Mouse (Mus musculus) spleen, postnatal 36 days (tissue): Measurements from ENCODE around the gene Cldn13.
"Not testable (repeated sequence)": the region's sequence is repeated elsewhere in the genome, so short reads cannot be mapped to it uniquely, and the experiment has no call there.

Experiments
- DNase-seq, 2 experiments: peaks; one replicate each; pipeline ENCODE4 v3.0.0; 2022; ENCODE audit warnings: low spot score in 2 of 2, mixed read lengths in 1 of 2

Gene Cldn13

DNA sequence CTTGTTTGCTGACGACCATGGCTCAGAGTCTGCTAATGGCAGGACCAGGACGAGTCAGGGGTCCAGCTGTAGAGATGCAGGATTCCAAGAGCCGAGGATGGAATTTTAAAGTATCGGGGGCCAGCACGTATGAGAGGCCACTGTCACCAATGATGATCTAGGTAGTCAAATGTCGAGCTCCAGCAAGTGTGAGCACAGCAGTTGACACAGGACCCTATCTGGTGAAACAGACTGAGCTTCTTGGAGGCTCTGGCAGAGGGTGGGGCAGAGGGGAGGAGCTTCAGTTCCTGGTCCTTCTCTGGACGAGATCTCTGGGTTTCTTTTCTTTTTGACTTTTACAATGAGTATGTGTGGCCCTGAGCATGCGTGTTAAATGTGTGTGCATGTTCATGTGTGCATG is at the start of gene Cldn13:
TSS of gene Cldn13 (minus strand) at position 216 of the 400 bp plus-strand sequence.
- DNase-seq, result peak; percentile 49 to 69

DNA sequence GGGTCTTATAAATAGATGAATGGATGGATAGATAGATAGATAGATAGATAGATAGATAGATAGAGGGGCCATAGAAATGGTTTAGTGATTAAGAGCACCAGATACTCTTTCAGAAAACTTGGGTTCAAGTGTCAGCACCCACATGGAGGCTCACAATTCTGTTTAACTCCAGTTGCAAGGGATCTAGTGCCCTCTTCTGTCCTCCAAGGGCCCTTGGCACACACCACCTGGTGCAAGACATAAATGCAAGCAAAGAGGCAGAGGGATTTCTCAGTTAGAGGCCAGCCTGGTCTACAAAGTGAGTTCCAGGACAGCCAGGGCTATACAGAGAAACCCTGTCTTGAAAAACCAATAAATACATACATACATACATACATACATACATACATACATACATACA is 49.3 kb upstream of the Cldn13 start:
- not testable (repeated sequence) for DNase-seq

DNA sequence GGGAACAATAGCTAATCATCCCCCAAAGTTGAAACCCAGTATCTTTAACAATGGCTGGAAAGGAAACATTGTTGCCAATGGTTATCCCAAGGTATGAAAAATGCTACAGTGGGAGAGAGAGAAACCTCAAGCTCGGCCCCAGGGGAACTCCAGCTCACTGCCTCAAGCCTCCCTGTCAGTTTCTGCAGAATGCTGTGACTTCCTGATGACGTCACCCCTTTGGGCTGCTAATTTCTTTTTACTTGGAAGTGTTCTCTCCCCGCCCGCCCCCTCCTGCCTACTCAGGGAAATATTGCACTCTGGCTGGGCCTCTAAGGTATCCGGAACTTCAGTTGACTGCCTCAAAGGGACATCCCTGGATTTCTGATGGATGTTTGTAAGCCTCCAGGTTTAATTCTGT is 48.2 kb upstream of the Cldn13 start:
- no peak for DNase-seq

DNA sequence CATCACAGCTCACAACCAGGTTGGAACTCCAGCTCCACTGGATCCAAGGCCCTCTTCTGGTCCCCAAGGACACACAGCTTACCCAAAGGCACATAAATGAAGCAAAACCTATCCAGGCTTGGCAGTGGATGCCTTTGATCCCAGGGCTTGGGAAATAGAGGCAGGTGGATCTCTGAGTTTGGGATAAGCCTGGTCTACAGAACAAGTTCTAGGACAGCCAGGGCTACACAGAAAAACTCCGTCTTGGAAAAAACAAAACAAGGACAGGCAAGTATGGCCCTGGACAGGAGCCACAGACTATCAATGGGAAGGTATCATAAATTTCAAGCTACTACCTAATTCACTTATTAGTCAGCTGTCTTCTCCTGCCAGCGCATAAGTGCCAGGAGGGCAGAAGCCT is 46.2 kb upstream of the Cldn13 start:
- no peak for DNase-seq

DNA sequence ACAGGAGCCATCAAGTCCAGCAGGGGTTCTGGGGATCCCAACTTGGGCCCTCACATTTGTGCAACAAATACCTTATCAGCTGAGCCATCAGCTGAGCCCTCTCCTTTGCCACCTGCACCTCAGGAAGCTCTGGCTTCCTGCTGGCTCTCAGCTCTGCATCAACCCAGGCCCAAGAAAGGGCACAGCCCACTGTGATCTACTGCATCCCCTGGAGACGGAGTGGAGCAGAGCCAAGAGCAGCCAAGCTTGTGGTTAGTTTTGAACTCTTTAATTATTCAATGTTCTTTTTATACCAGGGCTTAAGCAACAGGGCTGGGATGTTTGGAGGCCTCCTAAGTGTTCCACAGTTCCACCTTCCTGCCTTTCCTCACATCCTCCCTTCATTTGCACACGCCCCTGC is 45.1 kb upstream of the Cldn13 start:
- no peak for DNase-seq

DNA sequence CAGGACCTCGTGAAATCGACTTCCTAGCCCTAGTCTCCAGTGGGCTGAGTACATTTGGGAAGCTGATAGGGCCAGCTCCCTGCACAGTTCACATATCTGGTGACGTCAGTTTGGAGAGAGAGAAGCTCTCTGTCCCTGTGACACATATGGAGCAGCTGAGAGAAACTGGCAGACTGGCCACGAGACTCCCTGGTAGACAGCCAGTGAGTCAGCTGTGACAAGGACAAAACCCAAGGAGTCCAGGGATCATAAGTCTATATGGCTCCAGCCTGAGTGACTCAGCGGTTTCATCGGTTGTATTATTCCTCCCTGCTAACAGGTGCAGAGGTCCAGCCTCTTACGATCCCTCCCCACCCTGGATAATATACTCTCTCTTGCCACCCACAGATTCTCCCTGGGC is 43.8 kb upstream of the Cldn13 start:
- DNase-seq, result no peak

DNA sequence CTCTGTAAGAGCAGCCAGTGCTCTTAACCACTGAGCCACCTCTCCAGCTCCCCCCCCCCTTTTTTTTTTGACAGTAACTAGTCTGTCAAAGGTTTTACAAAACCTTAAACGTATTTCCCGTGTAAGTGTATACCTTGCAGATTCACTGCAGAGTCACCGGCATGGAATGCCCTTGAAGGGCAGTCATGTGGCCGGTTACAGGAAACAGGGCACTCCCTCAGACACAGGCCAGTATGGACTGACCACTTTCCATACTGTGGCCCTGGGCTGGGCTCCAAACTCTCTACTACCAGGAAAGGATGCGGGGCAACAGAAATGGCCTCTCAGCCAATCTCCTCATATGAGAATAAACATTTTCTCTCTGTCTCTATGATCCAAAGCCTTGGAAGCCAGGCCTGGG is 40.2 kb upstream of the Cldn13 start:
- DNase-seq, result no peak

DNA sequence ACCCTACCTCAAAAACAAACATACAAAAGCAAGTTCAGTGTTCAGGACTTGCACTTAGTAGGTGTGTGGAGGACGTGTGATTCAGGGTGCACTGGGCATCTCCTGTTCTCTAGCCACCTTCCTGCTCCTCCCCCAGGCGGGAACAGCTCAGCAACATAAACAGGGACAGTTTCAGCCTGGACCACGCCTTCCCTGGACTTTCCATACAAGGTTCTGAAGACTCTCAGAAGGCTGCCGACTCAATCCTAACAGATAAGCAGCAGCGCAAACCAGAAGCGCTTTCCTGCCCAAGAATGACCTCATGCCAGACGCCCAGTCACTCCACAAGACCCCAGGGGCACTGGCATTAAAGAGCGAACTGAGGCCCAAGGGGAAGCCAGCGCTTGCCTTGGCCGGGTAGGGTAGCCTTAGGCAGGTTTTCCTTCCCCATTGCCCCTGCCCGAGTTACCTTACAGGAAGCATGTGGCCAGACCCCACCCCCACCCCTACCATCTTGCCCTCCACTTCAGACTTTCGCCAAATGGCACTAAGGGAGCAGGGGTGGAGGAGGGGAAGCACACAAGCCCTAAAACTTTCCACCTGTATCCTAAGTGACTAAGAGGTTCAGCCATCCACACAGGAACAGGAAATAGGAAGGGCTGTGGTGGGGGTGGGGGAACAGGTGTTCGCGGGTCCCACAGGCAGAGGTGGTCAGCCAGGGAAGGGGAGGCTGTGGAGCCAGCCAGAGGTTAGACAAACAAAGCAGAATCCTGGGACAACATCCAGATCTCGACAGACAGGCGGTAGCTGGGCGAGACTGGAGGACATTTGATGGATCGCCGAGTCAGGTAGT is 35.9 kb upstream of the Cldn13 start:
- DNase-seq, result no peak

DNA sequence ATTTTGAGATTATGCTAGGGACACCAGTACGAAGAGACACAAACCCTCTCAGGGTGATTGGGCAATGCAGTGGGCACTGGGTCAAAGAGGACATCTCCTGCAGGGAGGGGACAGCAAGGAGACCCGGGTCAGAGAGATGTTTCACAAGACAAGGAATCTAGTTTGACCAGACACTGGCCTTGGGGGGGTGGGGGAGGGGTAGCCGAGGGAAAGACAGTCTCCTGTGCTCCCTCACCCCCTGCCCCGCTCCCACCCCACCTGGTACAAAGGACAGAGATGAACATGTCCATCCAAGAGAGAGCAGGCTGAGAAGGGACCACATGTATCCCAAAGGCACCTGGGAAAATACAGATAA is 32.7 kb upstream of the Cldn13 start:
- DNase-seq, result no peak

DNA sequence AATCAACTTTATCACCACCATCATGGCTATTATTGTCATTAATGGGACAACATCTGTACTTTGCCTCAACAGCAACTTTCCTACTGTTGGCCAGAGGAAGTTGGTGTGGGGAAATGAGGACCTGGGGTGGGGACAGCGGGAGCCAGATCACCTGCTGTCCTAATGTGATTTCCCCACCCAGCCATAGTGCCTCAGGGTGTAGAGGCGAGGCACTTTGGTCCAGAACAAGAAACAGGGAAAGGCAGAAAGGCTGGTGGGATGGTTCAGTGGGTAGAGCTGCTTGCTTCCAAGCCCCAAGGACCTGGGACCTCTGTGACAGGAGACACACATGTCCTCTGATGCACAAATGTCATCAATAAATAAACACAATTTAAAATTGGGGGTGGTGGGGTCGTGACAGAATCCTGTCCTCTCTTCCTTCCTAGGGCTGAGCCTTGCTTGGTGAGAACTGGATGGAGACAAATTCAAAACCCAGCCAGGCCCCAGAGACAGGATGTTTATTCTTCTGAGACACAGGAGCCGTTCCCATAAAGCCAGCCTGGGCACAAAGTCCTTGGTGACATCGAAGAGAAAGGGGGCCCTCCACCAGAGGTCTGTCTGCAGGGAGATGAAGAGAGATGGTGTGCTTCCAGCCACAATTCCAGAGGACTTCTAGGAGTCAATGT is 32.2 kb upstream of the Cldn13 start:
- no peak for DNase-seq

DNA sequence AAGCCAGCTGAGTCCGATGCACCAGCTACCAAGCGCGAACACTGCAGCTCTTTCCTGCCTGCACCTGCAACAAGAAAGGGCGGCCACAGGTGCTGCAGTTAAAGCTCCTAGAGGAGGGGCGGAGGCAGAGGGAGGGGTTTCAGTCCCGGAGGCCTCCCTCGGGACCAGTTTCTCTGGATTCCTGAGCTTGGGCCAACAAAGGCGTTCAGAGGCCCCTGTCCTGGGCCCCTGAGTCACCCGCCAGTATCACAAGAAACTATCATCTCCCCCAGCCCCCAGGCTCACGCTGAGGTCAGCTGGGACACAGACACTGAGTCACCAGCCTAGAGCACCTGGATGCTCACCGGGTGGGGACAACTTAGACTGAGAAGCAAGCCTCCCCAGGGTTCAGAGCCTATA is 31.5 kb upstream of the Cldn13 start, which contains the start of gene Cldn4:
TSS of gene Cldn4 (minus strand) at position 78 of the 399 bp plus-strand sequence.
- DNase-seq, result no peak

DNA sequence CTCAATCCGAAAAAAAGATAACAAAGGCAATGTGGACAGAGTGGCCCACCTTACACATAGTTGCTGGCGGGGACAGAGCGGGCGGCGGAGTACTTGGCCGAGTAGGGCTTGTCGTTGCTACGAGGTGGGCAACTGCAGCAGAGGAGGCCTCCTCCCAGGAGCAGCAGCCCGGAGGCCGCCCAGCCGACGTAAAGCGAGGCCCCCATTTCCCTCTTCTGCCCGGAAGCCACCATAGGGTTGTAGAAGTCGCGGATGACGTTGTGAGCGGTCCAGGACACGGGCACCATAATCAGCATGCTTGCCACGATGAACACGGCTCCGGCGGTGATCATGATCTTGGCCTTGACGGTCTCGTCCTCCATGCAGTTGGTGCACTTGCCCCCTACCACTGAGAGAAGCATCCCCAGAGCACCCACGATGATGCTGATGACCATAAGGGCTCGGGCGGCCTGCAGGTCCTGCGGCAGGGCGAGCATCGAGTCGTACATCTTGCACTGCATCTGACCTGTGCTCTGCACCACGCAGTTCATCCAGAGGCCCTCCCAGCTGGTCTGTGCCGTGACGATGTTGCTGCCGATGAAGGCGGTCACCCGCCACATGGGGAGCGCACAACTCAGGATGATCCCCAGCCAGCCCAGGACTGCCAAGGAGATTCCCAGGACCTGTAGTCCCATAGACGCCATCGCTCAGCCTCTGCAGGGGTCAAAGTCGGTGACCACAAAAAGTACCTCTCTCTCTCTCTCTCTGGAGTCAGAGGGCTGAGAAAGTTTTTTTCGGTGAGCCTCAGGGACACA is 30.9 kb upstream of the Cldn13 start:
- DNase-seq, result no peak

DNA sequence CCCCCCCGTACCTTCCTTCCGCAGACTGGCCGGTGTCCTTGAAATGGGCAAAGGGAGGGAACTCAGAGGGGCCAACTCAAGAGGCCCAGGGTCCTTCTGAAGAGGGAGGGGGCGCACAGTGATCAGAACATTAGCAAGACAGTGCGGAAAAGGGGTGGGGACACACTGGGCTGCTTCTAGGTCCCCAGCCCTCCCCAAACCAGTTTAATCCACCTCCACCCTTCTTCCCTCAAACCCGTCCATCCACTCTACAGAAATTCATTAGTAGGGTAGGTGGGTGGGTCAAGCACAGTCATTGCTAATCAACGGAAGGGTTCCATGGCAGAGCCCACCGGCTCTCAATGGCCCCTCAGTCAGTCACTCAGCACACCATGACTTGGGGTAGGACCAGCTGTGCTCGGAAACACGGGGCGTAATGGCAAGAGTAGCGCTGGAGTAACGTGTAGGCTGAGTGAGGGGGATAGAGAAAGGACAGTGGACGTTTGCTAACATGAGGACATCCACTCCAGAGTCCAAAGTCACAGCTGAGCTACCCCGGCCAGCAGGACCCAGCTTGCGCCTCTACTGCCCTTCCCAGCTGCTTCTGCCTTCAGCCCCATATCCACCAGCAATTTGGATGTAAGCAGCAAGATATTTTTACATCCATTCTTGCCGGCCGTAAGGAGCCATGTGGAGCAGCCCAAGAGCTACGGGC is 30.1 kb upstream of the Cldn13 start:
- no peak for DNase-seq

DNA sequence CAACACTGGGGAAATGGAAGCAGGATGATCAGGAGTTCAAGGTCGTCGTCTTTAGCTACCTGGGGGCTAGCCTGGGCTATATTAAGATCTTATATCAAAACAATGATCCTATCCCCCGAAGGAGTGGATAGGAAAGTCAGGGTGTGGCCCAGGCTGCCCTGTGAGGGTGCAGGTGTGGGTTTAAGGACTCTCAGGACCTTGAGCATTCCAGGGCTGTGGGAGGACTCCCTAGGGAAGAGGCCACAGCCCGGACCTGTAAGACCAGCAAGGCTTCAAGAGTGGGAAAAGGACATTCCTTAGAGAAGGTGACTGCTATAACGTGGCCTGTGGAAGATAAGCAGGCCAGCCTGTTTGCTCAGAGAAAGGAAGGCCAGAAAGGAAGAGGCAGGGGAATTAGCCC is 28.9 kb upstream of the Cldn13 start:
- no peak for DNase-seq

DNA sequence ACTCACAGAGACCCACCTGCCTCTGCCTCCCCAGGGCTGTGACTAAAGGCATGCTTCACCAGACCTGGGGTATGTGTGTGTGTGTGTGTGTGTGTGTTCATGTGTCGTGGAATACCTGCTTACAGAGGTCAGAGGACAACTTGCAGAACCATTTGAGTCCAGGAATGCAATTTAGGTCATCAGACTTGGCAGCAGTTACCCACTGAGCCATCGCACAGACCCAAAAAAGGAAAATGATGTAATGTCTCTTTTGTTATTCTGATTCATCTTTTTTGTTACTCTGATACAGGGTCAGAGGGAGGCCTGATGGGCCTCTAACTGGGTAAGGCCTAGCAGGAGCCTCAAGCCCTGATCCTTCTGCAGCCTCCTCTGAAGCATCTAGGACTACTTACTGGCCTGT is 27.4 kb upstream of the Cldn13 start:
- DNase-seq, result no peak

DNA sequence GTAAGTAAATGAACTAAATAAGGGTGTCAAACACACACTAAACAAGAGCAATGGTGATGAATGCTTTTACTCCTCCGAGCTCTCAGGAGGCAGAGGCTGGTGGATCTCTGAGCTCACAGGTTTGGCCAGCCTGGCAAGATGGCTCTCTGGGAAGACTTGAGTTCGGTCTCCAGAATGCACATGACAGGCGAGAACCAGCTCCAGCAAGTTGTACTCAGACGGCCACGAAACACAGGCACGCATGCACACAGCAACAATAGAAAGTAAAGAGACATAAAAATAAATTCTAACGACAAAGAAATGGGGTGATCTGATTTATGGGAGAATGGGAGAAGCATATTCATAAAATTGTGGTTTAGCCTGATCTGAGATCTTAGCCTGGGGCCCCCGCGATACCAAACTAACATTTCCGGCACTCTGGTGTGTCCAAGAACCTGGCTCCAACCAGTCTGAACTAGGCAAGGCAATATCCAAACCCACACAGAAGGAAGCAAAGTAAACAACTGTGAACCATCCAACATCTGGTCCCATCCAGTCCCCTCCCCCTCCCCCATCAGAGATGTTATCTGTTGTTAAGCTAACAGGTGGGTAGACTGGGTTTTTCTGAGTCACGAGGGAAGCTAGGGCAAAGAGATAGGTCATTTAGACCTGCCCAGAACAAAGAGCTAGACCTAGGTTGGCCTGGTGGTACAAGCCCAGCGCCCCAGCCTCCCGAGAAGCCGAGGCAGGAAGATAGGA is 26.3 kb upstream of the Cldn13 start:
- no peak for DNase-seq

DNA sequence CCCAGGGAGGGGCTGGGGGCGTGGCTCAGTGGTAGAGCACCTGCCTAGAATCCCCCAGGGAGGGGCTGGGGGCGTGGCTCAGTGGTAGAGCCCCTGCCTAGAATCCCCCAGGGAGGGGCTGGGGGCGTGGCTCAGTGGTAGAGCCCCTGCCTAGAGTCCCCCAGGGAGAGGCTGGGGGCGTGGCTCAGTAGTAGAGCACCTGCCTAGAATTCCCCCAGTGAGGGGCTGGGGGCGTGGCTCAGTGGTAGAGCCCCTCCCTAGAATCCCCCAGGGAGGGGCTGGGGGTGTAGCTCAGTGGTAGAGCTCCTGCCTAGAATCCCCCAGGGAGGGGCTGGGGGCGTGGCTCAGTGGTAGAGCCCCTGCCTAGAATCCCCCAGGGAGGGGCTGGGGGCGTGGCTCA is 24.2 kb upstream of the Cldn13 start:
- not testable (repeated sequence) for DNase-seq

DNA sequence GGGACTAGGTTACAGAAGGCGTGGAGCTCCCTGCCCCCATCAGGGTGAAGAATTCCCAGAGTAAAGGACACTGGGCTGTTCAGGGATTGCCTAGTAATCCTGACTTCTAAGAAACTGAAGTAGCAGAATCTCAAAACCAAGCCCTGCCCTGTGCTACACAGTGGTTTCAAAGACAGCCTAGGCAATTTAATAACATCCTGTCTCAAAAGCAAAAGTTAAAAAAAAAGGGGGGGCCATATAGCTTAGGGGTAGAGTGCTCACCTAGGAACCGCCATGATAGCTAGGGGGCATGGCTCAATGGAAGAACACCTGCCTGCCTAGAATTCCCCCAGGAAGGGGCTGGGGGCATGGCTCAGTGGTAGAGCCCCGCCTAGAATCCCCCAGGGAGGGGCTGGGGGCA is 23.7 kb upstream of the Cldn13 start:
- no peak for DNase-seq

DNA sequence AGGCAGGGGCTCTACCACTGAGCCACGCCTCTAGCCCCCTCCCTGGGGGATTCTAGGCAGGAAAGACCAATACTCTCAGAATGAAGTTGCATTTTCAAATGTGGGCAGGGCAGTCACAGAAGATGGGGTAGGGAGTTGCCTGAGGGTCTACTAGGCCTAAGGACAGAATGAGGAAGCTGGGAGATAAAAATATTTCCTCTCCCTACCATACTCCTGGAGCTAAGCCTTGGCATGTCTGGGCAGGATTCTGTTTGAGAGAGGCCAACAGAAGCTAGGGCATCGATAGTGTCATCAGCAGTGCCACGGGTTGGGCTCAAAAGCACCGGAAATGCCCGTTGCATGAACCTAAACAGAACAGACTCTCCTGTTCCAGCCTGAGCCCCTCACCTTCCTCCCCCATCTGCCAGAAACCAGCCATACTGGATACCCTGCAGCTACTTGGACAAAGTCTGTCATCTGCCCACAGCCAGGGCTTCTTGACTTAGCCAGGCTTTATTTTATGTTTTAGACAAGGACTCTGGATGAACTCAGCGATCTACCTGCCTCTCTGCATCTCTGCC is 21.4 kb upstream of the Cldn13 start:
- no peak for DNase-seq

DNA sequence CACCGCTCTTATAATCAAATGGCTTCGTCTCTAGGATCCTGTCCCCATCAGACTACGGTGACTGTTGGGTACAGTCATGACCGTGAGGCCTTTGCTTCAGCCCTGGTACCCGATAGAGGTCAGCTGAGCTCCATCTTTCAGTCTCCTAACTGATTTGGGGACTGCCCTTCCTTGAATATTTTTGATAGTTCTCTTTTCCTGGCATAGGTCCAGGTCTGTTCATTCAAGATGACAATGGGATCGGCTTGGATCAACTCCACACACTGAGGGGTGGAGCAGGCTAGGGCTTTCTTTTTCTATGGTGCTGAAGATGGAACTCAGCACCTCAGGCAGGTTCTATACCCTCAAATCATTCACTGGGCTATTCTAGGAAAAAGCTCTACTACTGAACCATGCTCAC is 20.7 kb upstream of the Cldn13 start:
- DNase-seq, result no peak

DNA sequence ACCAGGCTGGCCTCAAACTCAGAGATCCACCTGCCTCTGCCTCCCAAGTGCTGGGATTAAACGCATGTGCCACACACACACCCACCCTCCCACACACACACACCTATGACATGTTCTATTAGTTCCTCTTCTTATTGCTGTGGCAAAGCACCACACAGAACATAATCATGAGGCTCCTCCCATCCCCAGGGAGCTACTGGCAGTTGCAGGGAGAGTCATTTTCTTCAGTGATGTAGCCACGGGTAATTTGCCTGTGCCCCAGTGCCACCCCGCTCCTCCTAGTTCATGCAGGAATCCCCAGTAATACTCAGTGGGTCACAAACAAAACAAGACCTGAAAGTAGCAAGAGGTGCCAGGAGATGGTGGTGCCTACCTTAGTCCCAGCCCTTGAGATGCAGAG is 19.3 kb upstream of the Cldn13 start:
- peak; percentile 45 to 47 for DNase-seq
